Mouse (Mus musculus) 3T3-L1 (cell line): ENCODE measurements at regions not wholly inside any gene's neighbourhood (a gene's known extent, or its start where the extent isn't known, plus 50 kb on each side); places are given as distances from the start of the nearest gene placed in this dataset.

Experiments used
- DNase-seq: peaks from one replicate; pipeline ENCODE4 v3.0.0-alpha.2; 2015; ENCODE audit warnings: low read depth, low spot score

DNA sequence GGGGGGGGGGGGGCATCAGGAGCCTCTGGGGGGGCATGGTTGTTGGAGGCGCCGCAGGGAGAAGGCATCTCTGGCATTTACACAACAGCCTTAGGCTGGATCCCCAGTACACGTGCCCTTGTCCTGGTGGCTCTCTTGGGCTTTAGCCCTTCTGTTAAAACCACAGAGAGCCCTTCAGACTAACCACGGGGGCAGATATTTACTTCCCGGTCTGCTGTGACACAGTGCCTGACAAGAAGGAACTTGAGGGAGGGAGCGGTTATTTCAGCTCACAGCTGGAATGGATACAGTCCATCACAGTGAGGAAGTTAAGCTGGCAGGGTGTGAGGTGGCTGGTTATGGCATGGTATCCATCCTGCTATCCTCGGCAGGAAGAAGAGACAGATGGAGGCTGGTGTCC is 71.0 kb upstream of the Gm11733 start:
- no peak for DNase-seq

DNA sequence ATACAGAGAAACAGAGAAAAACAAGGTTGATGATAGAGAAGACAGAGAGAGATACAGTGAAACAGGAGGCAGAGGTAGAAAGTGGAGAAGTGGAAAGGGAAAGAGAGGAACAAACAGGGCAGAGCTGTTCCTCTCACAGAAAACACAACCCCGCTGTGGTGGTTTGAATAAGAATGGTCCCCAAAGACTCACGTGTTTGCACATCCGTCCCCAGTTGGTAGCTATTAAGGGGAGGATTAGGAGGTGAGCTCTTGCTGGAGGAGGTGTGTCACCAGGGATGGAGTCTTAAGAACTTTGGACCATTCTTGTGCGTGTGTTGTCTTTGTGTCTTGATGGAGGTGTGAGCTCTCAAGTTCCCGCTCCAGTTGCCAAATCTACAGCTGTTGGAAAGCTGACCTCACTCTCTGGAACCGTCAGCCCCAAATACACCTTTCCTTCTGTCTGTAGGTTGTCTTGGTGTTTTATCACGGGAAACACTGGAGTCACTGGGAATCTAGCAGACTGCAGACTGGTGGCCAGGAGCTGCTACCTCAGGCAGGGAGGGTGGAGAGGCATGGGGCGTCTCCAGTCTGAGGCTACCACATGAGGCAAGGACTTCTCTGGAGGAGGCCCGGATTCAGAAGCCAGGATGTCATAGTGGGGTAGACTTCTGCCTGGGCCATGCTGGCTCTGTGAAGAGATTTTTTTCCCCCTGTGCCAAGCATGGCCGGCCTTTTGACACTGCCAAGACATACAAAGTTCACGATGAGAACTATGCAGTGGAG is 70.0 kb upstream of the Gm11733 start:
- DNase-seq = no peak

DNA sequence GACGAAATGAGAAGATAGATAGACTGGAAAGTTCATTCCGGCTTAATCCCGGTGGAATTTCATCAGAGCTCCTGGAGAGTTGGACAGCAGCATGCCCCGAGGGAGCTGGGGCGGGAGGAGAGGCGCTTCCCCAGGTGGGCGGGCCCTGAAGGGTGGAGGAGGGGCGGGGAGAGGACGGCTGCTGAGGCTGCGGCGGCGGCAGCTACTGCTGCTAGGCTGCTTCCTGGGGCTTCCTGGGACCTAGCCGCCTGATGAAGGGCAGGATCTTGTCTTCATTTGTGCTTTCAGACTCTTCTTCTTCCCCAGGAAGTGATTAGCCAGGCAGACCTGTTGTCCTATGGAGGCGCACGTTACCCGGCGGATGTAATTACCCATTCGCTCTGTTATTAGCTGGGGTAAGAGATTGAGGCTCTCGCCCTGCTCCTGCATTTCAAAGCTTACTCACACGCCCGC is 69.3 kb upstream of the Gm11733 start:
- DNase-seq = peak; percentile 15

DNA sequence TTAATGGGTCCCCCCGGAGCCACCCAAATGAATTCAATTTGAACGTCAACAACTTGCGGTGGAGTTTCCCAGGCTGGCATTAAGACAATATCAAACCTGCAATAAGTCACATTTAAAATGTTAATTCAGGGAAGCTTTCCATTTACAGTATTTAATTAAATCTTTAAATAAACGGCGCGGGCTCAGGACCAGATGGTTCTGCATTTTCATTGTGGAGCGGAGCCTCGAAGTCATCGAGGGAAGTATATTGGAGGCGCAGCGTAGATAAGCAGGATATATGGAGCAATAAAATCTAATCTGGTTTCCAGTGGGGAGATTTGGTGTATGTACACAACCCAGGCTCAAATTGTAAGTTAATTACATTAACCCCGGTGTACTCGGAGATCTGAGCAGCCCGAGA is 68.7 kb upstream of the Gm11733 start:
- DNase-seq = no peak

DNA sequence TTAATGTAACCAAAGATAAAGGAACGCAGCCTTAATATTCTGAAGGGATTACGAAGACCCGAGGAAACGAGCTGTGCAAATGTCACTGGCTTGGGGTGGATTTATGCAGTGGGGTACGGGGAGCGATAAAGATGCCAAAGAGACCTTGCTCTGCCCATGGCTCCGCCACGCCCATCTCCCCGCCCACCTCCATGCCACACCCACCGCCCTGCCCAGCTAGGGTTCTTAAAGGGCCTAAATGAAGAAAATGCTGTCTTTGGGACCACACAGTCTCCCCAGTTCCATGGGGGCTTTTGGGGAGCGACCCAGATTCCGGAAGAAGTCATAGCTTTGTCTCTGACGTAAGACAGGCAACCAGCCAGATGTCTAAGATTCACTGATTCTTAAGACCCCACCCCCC is 68.2 kb upstream of the Gm11733 start:
- DNase-seq = no peak

DNA sequence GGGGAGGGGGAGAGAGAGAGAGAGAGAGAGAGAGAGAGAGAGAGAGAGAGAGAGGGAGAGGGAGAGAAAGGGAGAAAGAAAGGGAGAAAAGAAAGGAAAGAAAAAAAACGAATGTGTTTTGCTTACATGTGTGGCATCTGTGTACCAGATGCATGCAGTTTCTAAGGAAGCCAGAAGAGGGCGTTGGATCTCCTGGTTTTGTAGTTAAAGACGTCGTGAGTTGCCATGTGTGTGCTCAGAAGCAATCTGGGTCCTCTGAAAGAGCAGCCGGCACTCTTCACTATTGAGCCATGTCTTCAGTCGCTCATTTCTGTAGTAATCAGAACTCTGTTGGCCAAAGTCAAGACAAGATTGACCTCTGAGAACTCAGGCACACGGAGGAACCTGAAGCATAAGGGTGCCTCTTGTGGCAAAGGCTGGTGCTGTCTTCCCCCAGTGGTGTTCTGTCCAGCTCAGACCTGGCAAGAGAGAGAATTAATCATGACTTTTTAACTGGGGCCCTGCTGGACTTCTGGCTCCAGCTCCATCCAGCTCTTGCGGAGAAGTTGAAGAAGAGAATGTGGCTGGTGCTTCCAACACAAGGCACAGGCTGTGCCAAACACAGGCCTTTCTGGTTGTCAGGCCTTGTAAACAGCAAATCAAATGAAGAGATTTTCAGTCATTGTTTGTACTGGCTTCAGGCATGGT is 67.0 kb upstream of the Gm11733 start:
- DNase-seq = peak; percentile 10

DNA sequence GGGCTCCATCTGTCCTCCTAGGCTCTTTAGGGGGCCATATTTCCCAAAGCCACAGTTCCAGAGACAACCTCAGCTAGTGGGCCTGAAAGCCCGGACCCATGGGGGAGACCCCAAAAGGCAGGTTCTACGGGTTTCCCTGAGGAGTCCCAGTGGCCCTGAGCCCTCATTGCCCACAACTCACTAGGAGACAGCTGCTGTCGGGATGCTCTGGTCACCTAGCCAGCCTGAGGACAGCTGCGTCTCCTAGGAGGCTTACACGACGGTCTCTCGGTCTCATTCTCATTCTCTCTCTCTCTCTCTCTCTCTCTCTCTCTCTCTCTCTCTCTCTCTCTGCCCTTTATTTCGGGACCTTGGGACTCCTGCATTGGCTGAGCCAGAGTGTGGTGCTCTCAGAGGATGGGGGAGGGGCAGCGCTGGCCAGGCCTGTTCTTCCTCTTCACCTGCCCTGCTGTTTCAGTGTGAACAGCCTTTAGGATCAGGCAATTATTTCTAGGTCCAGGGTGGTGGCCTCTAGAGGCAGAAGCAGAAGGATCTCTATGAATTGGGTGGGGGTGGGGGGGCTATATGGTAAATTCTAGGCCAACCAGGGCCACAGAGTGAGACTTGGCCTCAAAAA is 66.1 kb upstream of the Gm11733 start:
- no peak for DNase-seq

DNA sequence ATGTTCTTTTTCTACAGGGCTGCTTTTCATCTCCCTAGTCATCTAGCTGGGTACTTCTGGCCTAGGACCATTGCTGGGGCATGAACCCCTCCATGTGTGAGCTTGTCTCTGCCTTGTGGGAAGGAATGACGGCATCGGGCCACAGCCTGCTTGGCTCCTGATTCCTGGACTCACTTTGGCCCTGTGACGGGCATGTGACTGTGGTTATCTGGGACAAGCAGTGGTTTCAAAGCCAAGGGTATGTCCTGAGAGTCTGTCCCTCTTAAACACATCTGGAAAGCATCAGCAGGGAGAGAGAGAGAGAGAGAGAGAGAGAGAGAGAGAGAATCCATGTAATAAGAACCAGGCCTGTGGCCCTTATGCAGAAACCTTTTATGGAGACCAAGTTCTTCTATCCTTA is 65.2 kb upstream of the Gm11733 start:
- peak; percentile 27 for DNase-seq

DNA sequence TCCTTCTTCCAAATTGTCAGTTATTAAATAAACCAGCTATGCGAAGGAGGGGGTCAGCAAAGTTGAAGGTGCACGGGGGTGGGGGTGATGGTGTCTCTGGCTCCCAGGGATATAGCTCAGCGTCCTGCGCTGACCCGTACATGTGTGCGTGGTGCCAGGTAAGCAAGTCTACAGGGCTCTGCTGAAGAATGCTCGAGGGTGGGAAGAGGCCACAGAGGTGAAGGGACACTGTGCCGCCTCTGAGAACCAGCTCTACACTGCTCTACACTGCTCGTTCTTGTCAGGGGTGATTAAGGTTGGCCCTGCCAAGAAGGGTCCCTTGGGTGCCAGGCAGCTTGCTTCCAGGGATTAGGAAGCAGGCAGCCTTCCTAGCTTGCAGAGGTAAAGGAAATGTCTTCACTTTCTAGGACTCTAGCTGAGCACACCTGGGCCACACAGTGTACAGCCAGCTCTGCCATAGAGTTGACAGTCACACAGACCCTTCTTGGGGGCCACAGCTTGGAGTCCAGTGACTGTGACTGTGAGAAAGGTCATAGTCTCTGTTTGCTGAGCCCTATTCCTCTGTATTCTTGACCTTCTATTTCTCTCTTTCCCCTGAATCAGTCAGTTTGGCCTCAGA is 64.7 kb upstream of the Gm11733 start:
- no peak for DNase-seq

DNA sequence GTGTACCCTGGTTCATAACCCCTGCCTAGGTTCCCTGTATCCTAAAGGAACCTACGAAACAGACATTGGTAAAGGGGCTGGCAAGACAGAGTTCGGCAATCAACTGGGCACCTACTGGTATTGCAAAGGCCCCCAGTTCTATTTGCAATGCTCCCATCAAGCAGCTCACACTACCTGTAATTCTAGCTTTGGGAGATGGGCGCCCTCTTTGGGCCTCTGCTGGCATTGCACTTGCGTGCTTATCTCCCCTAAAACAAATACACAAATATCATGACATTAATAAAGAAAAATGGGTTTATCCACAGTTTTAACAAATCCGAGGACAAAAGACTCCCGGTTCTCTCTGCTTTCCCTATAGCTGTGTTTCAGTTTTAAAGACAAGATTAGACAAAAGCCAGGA is 61.5 kb upstream of the Gm11733 start:
- DNase-seq = peak; percentile 17

DNA sequence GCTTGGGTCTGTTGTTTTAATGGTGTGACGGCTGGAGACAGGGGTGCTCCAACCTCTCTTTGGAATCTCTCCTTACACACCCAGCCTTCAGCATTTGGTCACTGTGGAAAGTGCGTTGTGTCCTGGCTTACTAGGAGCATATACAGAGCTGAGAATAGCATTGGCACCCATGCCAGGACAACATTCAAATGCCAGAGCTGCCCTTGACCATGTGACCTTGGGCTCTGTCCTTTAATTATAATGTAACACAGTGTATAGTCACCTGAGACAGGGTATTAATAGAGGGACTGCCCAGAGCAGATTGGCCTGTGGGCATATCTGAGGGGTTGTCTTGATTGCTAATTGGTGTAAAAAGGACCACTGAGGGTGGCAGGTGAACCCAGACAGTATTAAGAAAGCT is 60.7 kb upstream of the Gm11733 start:
- no peak for DNase-seq

DNA sequence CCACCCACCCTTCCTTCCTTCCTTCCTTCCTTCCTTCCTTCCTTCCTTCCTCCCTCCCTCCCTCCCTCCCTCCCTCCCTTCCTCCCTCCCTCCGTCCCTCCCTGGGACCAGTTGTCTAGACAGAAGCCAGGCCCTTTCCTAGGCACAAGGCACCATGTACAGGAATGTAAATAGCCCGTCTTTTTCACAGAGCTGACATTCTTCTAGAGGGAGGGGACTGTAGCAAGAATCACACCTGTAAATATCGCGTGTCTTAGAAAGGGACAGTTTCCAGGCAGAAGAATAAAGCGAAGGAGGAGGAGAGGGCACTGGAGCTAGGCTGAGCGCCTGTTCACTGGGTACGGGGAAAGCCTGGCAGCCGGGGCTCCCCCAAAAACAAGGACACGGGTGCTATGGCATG is 58.7 kb upstream of the Gm11733 start:
- DNase-seq = no peak

DNA sequence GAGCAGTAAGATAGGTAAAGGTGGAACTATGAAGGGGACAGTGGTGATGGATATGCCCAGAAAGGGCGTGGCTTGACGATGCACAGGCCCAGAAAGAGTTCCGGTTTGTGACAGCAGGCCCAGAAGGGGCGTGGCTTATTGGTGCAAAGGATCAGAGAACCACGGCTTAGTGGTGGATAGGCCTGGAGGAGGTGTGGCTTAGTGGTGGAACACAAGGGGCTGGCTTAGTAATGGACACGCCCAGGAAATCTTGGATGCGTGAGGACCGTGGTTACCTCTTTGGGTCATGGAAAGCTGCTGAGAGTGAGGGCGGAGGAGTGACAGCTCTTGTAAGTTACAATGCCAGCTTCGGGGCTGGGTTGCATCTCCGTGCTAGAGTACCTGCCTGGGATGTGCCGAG is 58.2 kb upstream of the Gm11733 start:
- DNase-seq = peak; percentile 7

DNA sequence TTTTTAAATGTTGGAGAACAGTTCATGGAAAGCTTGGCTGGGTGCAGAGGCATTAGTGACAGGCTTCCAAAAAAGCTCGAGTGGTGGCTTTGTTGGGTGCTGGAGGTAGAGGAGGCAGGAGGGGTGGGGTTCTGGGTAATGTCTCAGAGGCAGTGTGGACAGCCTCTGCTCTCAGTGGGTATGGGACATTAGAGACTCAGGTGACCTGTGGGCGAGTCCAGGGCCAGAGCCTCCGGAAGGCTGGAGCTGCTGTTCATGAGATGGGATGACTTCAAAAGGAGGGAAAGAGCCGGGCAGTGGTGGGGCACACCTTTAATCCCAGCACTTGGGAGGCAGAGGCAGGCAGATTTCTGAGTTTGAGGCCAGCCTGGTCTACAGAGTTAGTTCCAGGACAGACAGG is 57.5 kb upstream of the Gm11733 start:
- no peak for DNase-seq

DNA sequence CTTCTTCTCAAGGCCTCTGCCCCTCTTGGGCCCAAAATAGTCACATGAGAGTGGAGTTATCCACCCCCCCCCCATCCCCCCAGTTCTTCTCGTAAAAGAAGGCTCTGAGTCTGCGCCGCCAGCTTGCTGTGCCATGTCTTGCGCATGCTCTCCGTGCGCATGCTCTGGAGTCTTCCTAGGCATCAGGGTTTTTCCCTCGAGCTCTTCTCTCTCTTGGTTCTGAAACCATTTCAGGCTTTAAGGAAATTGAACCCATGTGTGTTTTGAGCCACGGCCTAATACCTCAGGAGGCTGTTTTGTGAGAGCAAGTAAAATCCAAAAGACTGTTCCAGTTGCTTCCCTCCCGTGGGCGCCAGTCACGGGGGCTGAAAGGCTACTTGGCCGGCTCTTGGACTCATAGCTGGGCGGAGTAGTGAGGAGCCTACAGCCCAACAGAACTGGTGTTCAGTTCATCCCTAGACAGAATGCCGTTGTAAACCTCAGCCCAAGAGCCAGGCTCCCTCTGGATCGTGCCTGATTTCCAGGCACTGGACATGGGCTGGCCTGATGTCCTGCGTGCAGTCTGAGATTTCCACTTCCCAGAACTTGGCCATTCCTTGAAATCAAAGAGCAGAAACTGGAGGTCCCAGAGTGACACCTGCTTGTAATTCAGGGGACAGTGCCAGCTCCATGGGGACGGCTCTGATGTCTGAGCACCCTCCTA is 56.2 kb upstream of the Gm11733 start:
- DNase-seq = no peak

DNA sequence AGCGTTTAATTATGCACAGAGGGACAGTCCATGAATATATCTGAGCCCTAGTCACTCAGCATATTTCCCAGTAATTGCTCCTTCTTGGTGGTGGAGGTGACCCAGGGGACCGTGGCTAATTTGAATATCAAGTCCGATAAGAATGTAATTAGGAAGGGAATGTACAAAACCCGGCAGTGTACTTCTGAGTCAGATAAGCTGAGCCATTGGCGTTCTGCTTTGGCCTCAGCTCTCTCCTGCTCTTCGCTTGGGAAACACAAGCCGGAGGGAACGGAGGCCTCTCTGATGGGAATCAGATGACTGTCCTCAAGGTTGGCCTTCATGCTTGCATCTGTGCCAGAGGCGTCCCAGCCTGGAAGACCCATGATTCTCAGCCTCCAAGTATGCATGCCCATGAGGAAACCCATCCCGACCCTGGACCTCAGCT is 54.8 kb upstream of the Gm11733 start:
- no peak for DNase-seq

DNA sequence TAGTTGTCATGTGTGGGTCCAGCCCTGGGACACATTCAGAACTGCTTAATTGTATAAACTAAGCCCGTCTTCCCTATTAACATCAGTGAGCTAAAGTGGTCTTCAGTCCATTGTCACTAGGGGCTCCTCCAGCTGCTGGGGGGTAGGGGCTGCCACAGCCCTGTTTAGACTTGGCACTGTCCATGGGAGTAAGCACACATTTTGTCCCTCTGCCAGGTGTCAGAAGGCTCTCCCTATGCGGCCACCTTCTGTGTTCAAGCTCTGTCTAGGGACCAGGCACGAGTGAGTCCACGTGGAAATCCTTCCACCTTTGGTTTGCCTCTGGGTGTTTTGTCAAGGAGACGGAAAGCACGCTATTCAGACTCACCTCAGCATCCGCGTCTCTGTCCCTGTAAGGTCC is 54.3 kb upstream of the Gm11733 start:
- DNase-seq = no peak

DNA sequence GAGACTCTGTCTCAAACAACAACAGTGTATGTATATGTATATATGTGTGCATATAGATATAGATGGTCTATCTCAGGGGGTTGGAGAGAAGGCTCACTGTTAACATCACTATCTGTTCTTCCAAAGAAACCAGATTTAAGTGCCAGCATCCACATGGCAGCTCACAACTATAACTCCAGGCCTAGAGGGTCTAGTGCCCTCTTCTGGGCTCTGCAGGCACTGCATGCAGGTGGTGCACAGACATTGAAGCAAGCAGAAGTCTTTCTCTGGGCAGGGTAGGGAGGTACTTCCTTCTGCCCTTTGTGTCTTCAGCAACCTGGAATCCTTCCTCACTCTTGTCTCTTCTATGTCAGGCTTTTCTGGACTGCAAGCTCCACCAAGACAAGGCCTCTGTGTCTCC is 50.1 kb upstream of the Gm11733 start:
- DNase-seq = peak; percentile 8
